Mouse (Mus musculus): Measurements from ENCODE around the gene Foxd2. TPM values are rescaled to one million over a fixed set of nuclear protein-coding genes. Genes with fewer than 3 reads are reported as not detected.
A peak's percentile ranks its signal among the peaks of the same experiment; 100 is the strongest.

The Foxd2 gene
- polyA plus RNA-seq, 1 experiment from 2014 or later = not detected

DNA sequence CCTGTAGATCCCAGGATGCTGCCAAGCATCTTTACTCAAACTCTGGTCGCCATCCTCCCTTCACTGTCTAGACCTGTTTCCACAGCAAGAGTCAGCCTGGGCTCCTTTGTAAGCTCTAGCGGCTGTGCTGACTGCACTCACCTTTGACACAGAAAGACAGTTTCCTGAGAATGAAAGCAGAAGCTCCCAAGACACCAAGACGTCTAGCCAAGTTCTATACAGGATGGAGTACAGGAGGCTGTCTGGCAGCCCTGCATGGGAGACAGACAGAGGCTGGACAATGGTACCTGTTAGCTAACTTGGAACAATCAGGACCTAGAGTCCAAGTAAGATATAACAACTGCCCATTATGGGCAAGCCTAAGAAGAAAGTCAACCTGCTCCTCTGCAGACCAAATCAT lies 8.8 kb downstream of the Foxd2 start:
- Histone ChIP-seq H3K9me3 (ENCODE audit: control insufficient read depth, low read length) (no peaks in the 10 kb centered on the region), H3K9ac (ENCODE audit: low read length) (no peak overlapping the region), H3K4me1 (replicated peaks; ENCODE audit: control insufficient read depth, insufficient read depth) (no peaks in the 10 kb centered on the region), H3K4me2 (replicated peaks; ENCODE audit: low read depth) (no peak overlapping the region), H3K27me3 (ENCODE audit: control insufficient read depth, insufficient read depth, low read length) (peaks cover 19% of the 10 kb centered on the region; the same call in 1 of the 2 replicates), H3K27ac (replicated peaks) (no peak overlapping the region), H3K36me3 (ENCODE audit: control insufficient read depth, insufficient read depth, low read length) (no peaks in the 10 kb centered on the region), H3K4me3 (ENCODE audit: low read depth, low read length) (no peak overlapping the region)
- WGBS = 11% methylated on average over 3 of the region's 3 CpGs
- no peak for ATAC-seq (ENCODE audit: low FRiP score, low TSS enrichment)
- DNase-seq (ENCODE audit: low spot score) = no peak
- TF ChIP-seq EP300 (optimal IDR thresholded peaks at IDR 0.05) (no peak), CTCF (IDR thresholded peaks at IDR 0.05; ENCODE audit: low read depth) (no peak)

DNA sequence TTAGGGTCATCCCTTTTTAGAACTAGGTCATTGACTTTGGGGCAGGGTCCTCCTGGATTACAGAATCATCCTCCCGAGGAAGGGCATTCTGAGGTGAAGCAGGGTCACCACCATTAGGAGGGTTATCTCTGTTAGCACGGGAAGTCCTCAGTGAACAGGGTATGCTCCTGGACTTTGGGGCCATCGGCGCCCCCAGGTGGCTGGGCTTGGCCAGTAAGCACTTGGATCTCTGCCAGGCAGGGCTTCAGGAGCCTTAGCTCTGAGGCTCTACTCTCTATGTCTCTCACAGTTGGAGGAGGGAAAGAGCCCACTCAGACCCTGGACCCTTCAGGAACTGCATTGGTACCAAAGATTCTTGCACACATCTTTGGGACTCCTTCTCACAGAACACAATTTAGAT lies 10.8 kb downstream of the Foxd2 start:
- Histone ChIP-seq H3K9ac (ENCODE audit: low read length) (no peak overlapping the region), H3K27me3 (ENCODE audit: control insufficient read depth, insufficient read depth, low read length) (peaks cover 12% of the 10 kb centered on the region; the same call in 1 of the 2 replicates), H3K4me1 (replicated peaks; ENCODE audit: control insufficient read depth, insufficient read depth) (no peaks in the 10 kb centered on the region), H3K36me3 (ENCODE audit: control insufficient read depth, insufficient read depth, low read length) (no peaks in the 10 kb centered on the region), H3K4me3 (ENCODE audit: low read depth, low read length) (no peak overlapping the region), H3K27ac (replicated peaks) (no peak overlapping the region), H3K4me2 (replicated peaks; ENCODE audit: low read depth) (no peak overlapping the region), H3K9me3 (ENCODE audit: control insufficient read depth, low read length) (no peaks in the 10 kb centered on the region)
- 8% methylated on average over 4 of the region's 4 CpGs for WGBS
- TF ChIP-seq CTCF (IDR thresholded peaks at IDR 0.05; ENCODE audit: low read depth) (peak; percentile 62), EP300 (optimal IDR thresholded peaks at IDR 0.05) (no peak)
- peak; percentile 60 for DNase-seq (ENCODE audit: low spot score)
- ATAC-seq (ENCODE audit: low FRiP score, low TSS enrichment) = peak; percentile 51; the same call in 1 of the 2 replicates

DNA sequence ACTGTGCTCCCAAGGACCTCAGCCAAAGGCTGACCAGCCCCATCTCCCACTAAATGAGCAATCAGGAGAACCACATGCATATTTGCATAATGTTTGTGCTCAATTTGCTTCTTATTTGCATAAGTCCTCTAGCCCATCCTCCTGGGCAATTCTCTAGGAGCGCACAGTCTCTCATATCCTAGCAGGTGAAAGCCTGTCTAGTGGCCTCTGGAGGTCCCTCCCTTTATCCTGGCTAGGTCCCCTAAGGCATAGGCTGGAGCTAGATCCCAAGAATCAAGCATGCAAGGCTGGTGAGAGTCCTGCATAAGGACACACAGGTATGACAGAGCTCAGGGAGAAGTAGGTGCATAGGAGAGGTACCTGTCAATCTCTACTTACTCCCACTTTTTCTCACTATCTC lies 26.4 kb downstream of the Foxd2 start:
- ATAC-seq (ENCODE audit: low FRiP score, low TSS enrichment) = no peak
- TF ChIP-seq CTCF (IDR thresholded peaks at IDR 0.05; ENCODE audit: low read depth) (no peak), EP300 (optimal IDR thresholded peaks at IDR 0.05) (no peak)
- H3K4me1 ChIP-seq (replicated peaks; ENCODE audit: control insufficient read depth, insufficient read depth) = no peaks in the 10 kb centered on the region
- no peak overlapping the region for H3K4me3 ChIP-seq (ENCODE audit: low read depth, low read length)
- H3K9ac ChIP-seq (ENCODE audit: low read length) = no peak overlapping the region
- no peak for DNase-seq (ENCODE audit: low spot score)
- no peak overlapping the region for H3K4me2 ChIP-seq (replicated peaks; ENCODE audit: low read depth)
- H3K27me3 ChIP-seq (ENCODE audit: control insufficient read depth, insufficient read depth, low read length) = no peaks in the 10 kb centered on the region
- WGBS = 86% methylated on average over 1 of the region's 1 CpGs
- no peaks in the 10 kb centered on the region for H3K9me3 ChIP-seq (ENCODE audit: control insufficient read depth, low read length)
- H3K27ac ChIP-seq (replicated peaks) = no peak overlapping the region
- H3K36me3 ChIP-seq (ENCODE audit: control insufficient read depth, insufficient read depth, low read length) = no peaks in the 10 kb centered on the region

DNA sequence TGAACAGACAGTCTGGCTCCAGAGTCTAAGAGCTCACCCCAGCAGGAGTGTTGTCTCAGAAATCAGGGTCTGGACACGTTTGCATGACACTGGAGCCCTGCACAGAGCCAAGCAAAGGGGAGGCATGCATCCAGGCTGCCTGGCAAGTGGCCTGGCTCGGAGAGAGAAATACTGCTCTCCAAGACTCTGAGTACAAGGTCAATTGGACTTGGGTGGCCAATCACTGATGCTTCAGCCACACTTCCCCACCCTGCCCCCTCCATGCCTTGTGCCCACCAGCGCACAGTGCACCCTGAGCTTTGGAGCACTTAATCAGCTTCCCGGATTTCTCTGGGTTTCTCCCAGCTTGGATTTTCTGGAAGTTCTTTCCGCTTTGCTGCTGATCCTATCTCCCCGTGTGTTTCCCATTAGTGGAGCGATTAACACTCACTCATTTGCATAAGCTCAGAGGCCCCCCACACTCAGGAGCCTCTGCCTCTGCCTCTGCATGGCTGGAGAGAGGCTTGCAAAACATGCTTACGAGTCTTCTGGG lies 32.2 kb downstream of the Foxd2 start:
- Histone ChIP-seq H3K36me3 (ENCODE audit: control insufficient read depth, insufficient read depth, low read length) (no peaks in the 10 kb centered on the region), H3K9me3 (ENCODE audit: control insufficient read depth, low read length) (no peaks in the 10 kb centered on the region), H3K27me3 (ENCODE audit: control insufficient read depth, insufficient read depth, low read length) (no peaks in the 10 kb centered on the region), H3K9ac (ENCODE audit: low read length) (no peak overlapping the region), H3K4me1 (replicated peaks; ENCODE audit: control insufficient read depth, insufficient read depth) (no peaks in the 10 kb centered on the region), H3K4me3 (ENCODE audit: low read depth, low read length) (no peak overlapping the region), H3K4me2 (replicated peaks; ENCODE audit: low read depth) (no peak overlapping the region), H3K27ac (replicated peaks) (no peak overlapping the region)
- WGBS = 59% methylated on average over 8 of the region's 8 CpGs
- DNase-seq (ENCODE audit: low spot score) (no peak), ATAC-seq (ENCODE audit: low FRiP score, low TSS enrichment) (no peak)
- TF ChIP-seq CTCF (IDR thresholded peaks at IDR 0.05; ENCODE audit: low read depth) (no peak), EP300 (optimal IDR thresholded peaks at IDR 0.05) (no peak)

DNA sequence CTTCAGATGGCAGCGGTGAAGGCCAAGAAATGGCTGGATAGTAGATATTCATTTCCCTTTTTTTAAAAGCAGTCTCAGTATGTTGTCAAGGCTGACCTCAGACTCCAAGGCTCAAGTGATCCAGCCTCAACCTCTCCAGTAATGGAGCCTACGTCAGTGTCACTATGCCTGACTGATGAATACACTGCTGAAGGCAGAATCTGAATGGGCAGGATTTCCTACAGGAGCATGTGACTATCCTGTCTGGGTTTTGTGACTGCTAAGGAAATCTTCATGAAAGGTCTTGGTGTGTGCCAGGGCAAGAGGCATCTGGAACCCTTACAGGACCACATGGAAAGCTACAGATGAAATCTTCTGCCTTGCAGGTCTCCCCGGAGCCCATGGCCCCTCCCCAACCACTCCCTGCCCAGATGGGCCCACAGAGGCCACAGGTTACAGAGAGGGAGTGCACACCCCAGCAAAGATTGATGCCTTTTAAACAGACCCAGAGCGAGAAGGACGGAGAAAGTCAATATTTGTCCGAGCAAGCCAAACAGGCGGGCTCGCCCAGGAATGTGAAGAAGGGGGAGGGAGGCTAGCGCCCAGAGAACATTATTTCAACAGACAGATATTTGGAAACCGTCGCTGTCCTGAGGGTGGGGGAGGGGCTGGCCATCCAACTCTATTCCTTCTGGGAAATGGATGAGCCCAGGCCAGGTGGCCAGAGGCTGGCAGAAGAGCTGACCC lies 38.7 kb downstream of the Foxd2 start:
- TF ChIP-seq CTCF (IDR thresholded peaks at IDR 0.05; ENCODE audit: low read depth) (no peak), EP300 (optimal IDR thresholded peaks at IDR 0.05) (no peak)
- Histone ChIP-seq H3K9me3 (ENCODE audit: control insufficient read depth, low read length) (no peaks in the 10 kb centered on the region), H3K4me3 (ENCODE audit: low read depth, low read length) (no peak overlapping the region), H3K9ac (ENCODE audit: low read length) (no peak overlapping the region), H3K36me3 (ENCODE audit: control insufficient read depth, insufficient read depth, low read length) (no peaks in the 10 kb centered on the region), H3K4me1 (replicated peaks; ENCODE audit: control insufficient read depth, insufficient read depth) (peaks cover 6% of the 10 kb centered on the region; the same call in 1 of the 2 replicates), H3K27me3 (ENCODE audit: control insufficient read depth, insufficient read depth, low read length) (no peaks in the 10 kb centered on the region), H3K4me2 (replicated peaks; ENCODE audit: low read depth) (0 out of 2 replicates have a peak overlapping the region, but pooled peaks have one; percentile 20), H3K27ac (replicated peaks) (no peak overlapping the region)
- peak; percentile 89 for ATAC-seq (ENCODE audit: low FRiP score, low TSS enrichment)
- peak; percentile 62 for DNase-seq (ENCODE audit: low spot score)
- WGBS = 9% methylated on average over 11 of the region's 11 CpGs

DNA sequence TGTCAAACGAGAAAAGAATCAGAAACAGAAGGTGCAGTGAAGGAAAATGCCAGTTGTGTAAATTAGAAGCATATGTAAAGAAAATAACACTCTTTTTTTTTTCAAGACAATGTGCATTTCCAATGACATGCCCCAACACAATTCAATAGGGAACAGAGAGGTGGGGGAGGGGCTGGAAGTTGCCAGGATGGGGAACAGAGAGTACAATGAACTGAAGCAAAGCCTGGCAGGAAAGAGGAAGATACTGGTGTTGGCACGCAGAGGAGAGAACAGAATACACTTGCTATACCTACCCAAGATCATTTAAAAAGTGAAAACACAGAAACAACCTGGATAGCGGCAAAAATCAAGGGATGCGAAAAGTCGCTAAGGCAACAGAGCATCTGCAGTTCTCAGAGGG lies 45.5 kb downstream of the Foxd2 start:
- WGBS = 76% methylated on average over 5 of the region's 5 CpGs
- no peak overlapping the region for H3K27ac ChIP-seq (replicated peaks)
- no peak overlapping the region for H3K4me3 ChIP-seq (ENCODE audit: low read depth, low read length)
- TF ChIP-seq EP300 (optimal IDR thresholded peaks at IDR 0.05) (no peak), CTCF (IDR thresholded peaks at IDR 0.05; ENCODE audit: low read depth) (no peak)
- H3K4me1 ChIP-seq (replicated peaks; ENCODE audit: control insufficient read depth, insufficient read depth) = no peaks in the 10 kb centered on the region
- ATAC-seq (ENCODE audit: low FRiP score, low TSS enrichment) (no peak), DNase-seq (ENCODE audit: low spot score) (no peak)
- no peak overlapping the region for H3K4me2 ChIP-seq (replicated peaks; ENCODE audit: low read depth)
- no peaks in the 10 kb centered on the region for H3K9me3 ChIP-seq (ENCODE audit: control insufficient read depth, low read length)
- H3K9ac ChIP-seq (ENCODE audit: low read length) = no peak overlapping the region
- no peaks in the 10 kb centered on the region for H3K36me3 ChIP-seq (ENCODE audit: control insufficient read depth, insufficient read depth, low read length)
- H3K27me3 ChIP-seq (ENCODE audit: control insufficient read depth, insufficient read depth, low read length) = no peaks in the 10 kb centered on the region

Measured in stomach, postnatal 0 days (tissue).